In genomic region chr17:22417510-22417909, GRCm38 (mm10) we compare ENCODE assay signal across 9 mouse cellular contexts. TPM values are rescaled to one million over a fixed set of nuclear protein-coding genes. Genes with fewer than 3 reads are reported as not detected.
A peak's percentile ranks its signal among the peaks of the same experiment; 100 is the strongest.
DNase-seq lines count a peak whose midpoint lies in the region; ATAC-seq and TF ChIP-seq lines count a peak whose summit lies in the region.
"Had no signal": no experiment of that assay in that cellular context is flagged by ENCODE, and none has a peak within 500 bp of the region (broad histone marks: within the 10 kb centered on the region; RNA-seq: fewer than 3 reads in every experiment).

No protein-coding gene starts in this region.

- H3K4me3 ChIP-seq in gastrocnemius, adult 2 months, result no peak overlapping the region
- no peak overlapping the region for H3K4me3 ChIP-seq in intestine, embryonic 16.5 days (ENCODE audit: low read length)
- no peak overlapping the region for H3K4me3 ChIP-seq in limb, embryonic 11.5 days (ENCODE audit: low read depth, low read length)
- no peak overlapping the region for H3K4me3 ChIP-seq in midbrain, postnatal 0 days (ENCODE audit: low read depth, low read length)
- no peak overlapping the region for H3K4me3 ChIP-seq in stomach, embryonic 14.5 days (ENCODE audit: low read depth, low read length)
- H3K4me3 ChIP-seq: embryonic facial prominence, embryonic 12.5 days had no signal

- H3K27ac ChIP-seq in gastrocnemius, adult 2 months, result no peak overlapping the region
- no peak overlapping the region for H3K27ac ChIP-seq in intestine, embryonic 16.5 days (ENCODE audit: low read length)
- H3K27ac ChIP-seq in limb, embryonic 11.5 days (replicated peaks; ENCODE audit: low read depth, low read length), result no peak overlapping the region
- H3K27ac ChIP-seq in midbrain, postnatal 0 days (ENCODE audit: low read depth, low read length), result no peak overlapping the region
- H3K27ac ChIP-seq in stomach, embryonic 14.5 days (ENCODE audit: low read length), result no peak overlapping the region
- H3K27ac ChIP-seq: embryonic facial prominence, embryonic 12.5 days had no signal

- DNase-seq in urinary bladder, postnatal 14 days (ENCODE audit: low spot score), result peak; percentile 73
- no peak for DNase-seq in urinary bladder, adult 2 months (ENCODE audit: low spot score)
- peak; percentile 27 for DNase-seq in cerebellum, adult 9-11 months
- peak; percentile 62 for DNase-seq in gastrocnemius, adult 2 months
- DNase-seq in limb, embryonic 11.5 days (ENCODE audit: low spot score), result peak; percentile 78
- peak; percentile 69 for DNase-seq in midbrain, postnatal 0 days (ENCODE audit: low spot score)

- H3K9ac ChIP-seq in intestine, embryonic 16.5 days (ENCODE audit: low read depth, low read length), result no peak overlapping the region
- no peak overlapping the region for H3K9ac ChIP-seq in limb, embryonic 11.5 days (ENCODE audit: low read length)
- no peak overlapping the region for H3K9ac ChIP-seq in midbrain, postnatal 0 days (replicated peaks; ENCODE audit: low read length, poor library complexity, severe bottlenecking)
- H3K9ac ChIP-seq in stomach, embryonic 14.5 days (replicated peaks; ENCODE audit: low read depth, low read length), result no peak overlapping the region
- H3K9ac ChIP-seq: embryonic facial prominence, embryonic 12.5 days had no signal

- H3K4me2 ChIP-seq in intestine, embryonic 16.5 days (ENCODE audit: low read depth, low read length), result no peak overlapping the region
- H3K4me2 ChIP-seq in limb, embryonic 11.5 days (ENCODE audit: low read depth, severe bottlenecking), result no peak overlapping the region
- H3K4me2 ChIP-seq in midbrain, postnatal 0 days (ENCODE audit: low read depth, low read length, poor library complexity, severe bottlenecking), result no peak overlapping the region
- H3K4me2 ChIP-seq in stomach, embryonic 14.5 days (replicated peaks; ENCODE audit: low read depth, low read length), result no peak overlapping the region
- H3K4me2 ChIP-seq: embryonic facial prominence, embryonic 12.5 days had no signal

- H3K9me3 ChIP-seq in intestine, embryonic 16.5 days (ENCODE audit: control insufficient read depth, low read length), result no peaks in the 10 kb centered on the region
- H3K9me3 ChIP-seq in limb, embryonic 11.5 days (ENCODE audit: control insufficient read depth, low read length), result no peaks in the 10 kb centered on the region
- no peaks in the 10 kb centered on the region for H3K9me3 ChIP-seq in midbrain, postnatal 0 days (ENCODE audit: low read length)
- no peaks in the 10 kb centered on the region for H3K9me3 ChIP-seq in stomach, embryonic 14.5 days (ENCODE audit: control insufficient read depth, low read depth, low read length)
- H3K9me3 ChIP-seq: embryonic facial prominence, embryonic 12.5 days had no signal

- ATAC-seq in intestine, embryonic 16.5 days, result 0 out of 2 replicates have a peak, but pooled peaks have one; percentile 58
- no peak for ATAC-seq in limb, embryonic 11.5 days (ENCODE audit: insufficient number of reproducible peaks, low FRiP score, low TSS enrichment, low read depth)
- 0 out of 2 replicates have a peak, but pooled peaks have one; percentile 65 for ATAC-seq in midbrain, postnatal 0 days (ENCODE audit: low FRiP score)
- peak; percentile 67; the same call in 1 of the 2 replicates for ATAC-seq in stomach, embryonic 14.5 days (ENCODE audit: insufficient number of reproducible peaks, insufficient read depth, low FRiP score, low read depth)

- no peaks in the 10 kb centered on the region for H3K27me3 ChIP-seq in intestine, embryonic 16.5 days (replicated peaks; ENCODE audit: control insufficient read depth, insufficient read depth, low read length)
- no peaks in the 10 kb centered on the region for H3K27me3 ChIP-seq in limb, embryonic 11.5 days (ENCODE audit: control insufficient read depth, insufficient read depth, low read length)
- no peaks in the 10 kb centered on the region for H3K27me3 ChIP-seq in midbrain, postnatal 0 days (ENCODE audit: insufficient read depth, low read length)
- H3K27me3 ChIP-seq in stomach, embryonic 14.5 days (ENCODE audit: control insufficient read depth, insufficient read depth, low read length), result no peaks in the 10 kb centered on the region
- H3K27me3 ChIP-seq: embryonic facial prominence, embryonic 12.5 days had no signal

- WGBS in intestine, embryonic 16.5 days, result 2% methylated on average over 3 of the region's 3 CpGs
- WGBS in limb, embryonic 11.5 days, result 2% methylated on average over 3 of the region's 3 CpGs
- 2% methylated on average over 3 of the region's 3 CpGs for WGBS in midbrain, postnatal 0 days
- 0% methylated on average over 3 of the region's 3 CpGs for WGBS in stomach, embryonic 14.5 days

- intact Hi-C loops in gastrocnemius, adult 2 months (cut with DNase I), result no loop called here

- no peaks in the 10 kb centered on the region for H3K36me3 ChIP-seq in intestine, embryonic 16.5 days (ENCODE audit: control insufficient read depth, insufficient read depth, low read length)
- no peaks in the 10 kb centered on the region for H3K36me3 ChIP-seq in limb, embryonic 11.5 days (ENCODE audit: control insufficient read depth, insufficient read depth, low read length)
- no peaks in the 10 kb centered on the region for H3K36me3 ChIP-seq in midbrain, postnatal 0 days (ENCODE audit: insufficient read depth, low read length)
- H3K36me3 ChIP-seq in stomach, embryonic 14.5 days (ENCODE audit: control insufficient read depth, insufficient read depth, low read length), result no peaks in the 10 kb centered on the region
- H3K36me3 ChIP-seq: embryonic facial prominence, embryonic 12.5 days had no signal

- peak; percentile 91 for TF ChIP-seq CTCF in gastrocnemius, adult 2 months (IDR thresholded peaks at IDR 0.05)
- peak; percentile 88 for TF ChIP-seq CTCF in midbrain, postnatal 0 days (IDR thresholded peaks at IDR 0.05)

- H3K4me1 ChIP-seq in intestine, embryonic 16.5 days (ENCODE audit: control insufficient read depth, insufficient read depth, low read length), result no peaks in the 10 kb centered on the region
- no peaks in the 10 kb centered on the region for H3K4me1 ChIP-seq in limb, embryonic 11.5 days (ENCODE audit: control insufficient read depth, insufficient read depth, low read length)
- H3K4me1 ChIP-seq in midbrain, postnatal 0 days (ENCODE audit: insufficient read depth, low read length), result no peaks in the 10 kb centered on the region
- no peaks in the 10 kb centered on the region for H3K4me1 ChIP-seq in stomach, embryonic 14.5 days (ENCODE audit: control insufficient read depth, insufficient read depth, low read length)
- H3K4me1 ChIP-seq: embryonic facial prominence, embryonic 12.5 days had no signal

RNA-seq across cellular contexts. Expression of gene Zfp946, which starts 6.5 kb away (rescaled TPM):
- 7.3 and 7.7 TPM in 2 replicates for polyA plus RNA-seq in urinary bladder, adult 2 months (2012; rRNA removed)
- total RNA-seq in gastrocnemius, adult 2 months (2021), result 1 to 10 TPM; 4.3 to 4.5 TPM
- polyA plus RNA-seq in intestine, embryonic 16.5 days (2015; fragmentation: Nextera tagmentation; extraction: Ambion mirVana), result 13.3 and 15.1 TPM in 2 replicates
- polyA plus RNA-seq in limb, embryonic 11.5 days (2014; fragmentation: Nextera tagmentation; extraction: Ambion mirVana), result 25.3 and 25.7 TPM in 2 replicates
- total RNA-seq in midbrain, postnatal 0 days (2014; rRNA removed), result 12.9 and 16.8 TPM in 2 replicates
- polyA plus RNA-seq in midbrain, postnatal 0 days (2015; fragmentation: Nextera tagmentation; extraction: Ambion mirVana), result 23.6 and 25.8 TPM in 2 replicates
- polyA plus RNA-seq in stomach, embryonic 14.5 days (2014; fragmentation: Nextera tagmentation; extraction: Ambion mirVana), result 18.1 and 19.2 TPM in 2 replicates

RNA-seq across cellular contexts. Expression of gene Zfp758, which starts 56.3 kb away (rescaled TPM):
- 5.6 and 6.0 TPM in 2 replicates for polyA plus RNA-seq in urinary bladder, adult 2 months (2012; rRNA removed)
- 1 to 10 TPM; 8.4 to 8.6 TPM for total RNA-seq in gastrocnemius, adult 2 months (2021)
- 7.5 and 7.8 TPM in 2 replicates for polyA plus RNA-seq in intestine, embryonic 16.5 days (2015; fragmentation: Nextera tagmentation; extraction: Ambion mirVana)
- polyA plus RNA-seq in limb, embryonic 11.5 days (2014; fragmentation: Nextera tagmentation; extraction: Ambion mirVana), result 8.5 and 9.0 TPM in 2 replicates
- 7.2 and 10.2 TPM in 2 replicates for total RNA-seq in midbrain, postnatal 0 days (2014; rRNA removed)
- polyA plus RNA-seq in midbrain, postnatal 0 days (2015; fragmentation: Nextera tagmentation; extraction: Ambion mirVana), result 5.8 and 7.7 TPM in 2 replicates
- polyA plus RNA-seq in stomach, embryonic 14.5 days (2014; fragmentation: Nextera tagmentation; extraction: Ambion mirVana), result 11.1 and 13.4 TPM in 2 replicates

RNA-seq across cellular contexts. Expression of gene Zfp944, which starts 56.3 kb away (rescaled TPM):
- polyA plus RNA-seq in urinary bladder, adult 2 months (2012; rRNA removed), result 7.1 and 8.6 TPM in 2 replicates
- 1 to 10 TPM; 4.3 to 5.6 TPM for total RNA-seq in gastrocnemius, adult 2 months (2021)
- polyA plus RNA-seq in intestine, embryonic 16.5 days (2015; fragmentation: Nextera tagmentation; extraction: Ambion mirVana), result 11.0 and 11.1 TPM in 2 replicates
- 17.9 and 18.0 TPM in 2 replicates for polyA plus RNA-seq in limb, embryonic 11.5 days (2014; fragmentation: Nextera tagmentation; extraction: Ambion mirVana)
- total RNA-seq in midbrain, postnatal 0 days (2014; rRNA removed), result 5.9 and 7.9 TPM in 2 replicates
- polyA plus RNA-seq in midbrain, postnatal 0 days (2015; fragmentation: Nextera tagmentation; extraction: Ambion mirVana), result 7.6 and 8.0 TPM in 2 replicates
- polyA plus RNA-seq in stomach, embryonic 14.5 days (2014; fragmentation: Nextera tagmentation; extraction: Ambion mirVana), result 14.6 and 15.7 TPM in 2 replicates
